Mouse (Mus musculus): Measurements from ENCODE around the gene A430078G23Rik.

Gene A430078G23Rik

GRCm38 (mm10) chr8:3350747-3351146 is 2.5 kb upstream of the A430078G23Rik start:
- no peak for DNase-seq

GRCm38 (mm10) chr8:3352715-3353114 is 500 bp upstream of the A430078G23Rik start:
- DNase-seq: no peak

GRCm38 (mm10) chr8:3353811-3354442 is 712 bp downstream of the A430078G23Rik start:
- DNase-seq: no peak

- peak; percentile 62 to 75 for DNase-seq
These were observed 1.2 kb downstream of the A430078G23Rik start for GRCm38 (mm10) chr8:3354443-3354812.

- DNase-seq: peak; percentile 52 to 84
These were observed 2.4 kb downstream of the A430078G23Rik start for GRCm38 (mm10) chr8:3355586-3355985.

GRCm38 (mm10) chr8:3358060-3358459 is 4.8 kb downstream of the A430078G23Rik start:
- DNase-seq: peak; percentile 42 to 50

GRCm38 (mm10) chr8:3367086-3367485 is 13.9 kb downstream of the A430078G23Rik start:
- no peak for DNase-seq

- no peak for DNase-seq
These were observed 14.9 kb downstream of the A430078G23Rik start for GRCm38 (mm10) chr8:3368091-3368490.

GRCm38 (mm10) chr8:3375748-3376147 is 22.5 kb downstream of the A430078G23Rik start:
- no peak for DNase-seq

GRCm38 (mm10) chr8:3376641-3377274 is 23.5 kb downstream of the A430078G23Rik start:
- no peak for DNase-seq

GRCm38 (mm10) chr8:3387286-3387685 is 34.1 kb downstream of the A430078G23Rik start:
- DNase-seq: peak; percentile 22 to 34

GRCm38 (mm10) chr8:3388591-3389338 is 35.5 kb downstream of the A430078G23Rik start:
- DNase-seq: no peak

GRCm38 (mm10) chr8:3389506-3389905 is 36.3 kb downstream of the A430078G23Rik start:
- DNase-seq: no peak

GRCm38 (mm10) chr8:3392293-3392692 is 39.1 kb downstream of the A430078G23Rik start:
- DNase-seq: no peak

GRCm38 (mm10) chr8:3392771-3393710 is 39.8 kb downstream of the A430078G23Rik start, which contains the start of gene Arhgef18:
TSS of gene Arhgef18 (plus strand) at chr8:3393006.
- peak in 1 of 2 experiments; percentile 10 for DNase-seq

- DNase-seq: no peak
These were observed 41.4 kb downstream of the A430078G23Rik start for GRCm38 (mm10) chr8:3394600-3394999.

- DNase-seq: no peak
These were observed 42.0 kb downstream of the A430078G23Rik start for GRCm38 (mm10) chr8:3395246-3395645.

GRCm38 (mm10) chr8:3397597-3397996 is 44.4 kb downstream of the A430078G23Rik start:
- DNase-seq: no peak

- DNase-seq: no peak
These were observed 47.3 kb downstream of the A430078G23Rik start for GRCm38 (mm10) chr8:3400509-3400908.

GRCm38 (mm10) chr8:3407417-3407816 is 54.2 kb downstream of the A430078G23Rik start:
- no peak for DNase-seq

GRCm38 (mm10) chr8:3411085-3411484 is 57.9 kb downstream of the A430078G23Rik start:
- DNase-seq: no peak

- DNase-seq: no peak
These were observed 58.7 kb downstream of the A430078G23Rik start for GRCm38 (mm10) chr8:3411901-3412301.

- DNase-seq: no peak
These were observed 59.6 kb downstream of the A430078G23Rik start for GRCm38 (mm10) chr8:3412816-3413215.
